Mouse (Mus musculus) cerebellum, adult 2 months (tissue): ENCODE measurements around the gene Ropn1l. TPM values are rescaled to one million over a fixed set of nuclear protein-coding genes. Genes with fewer than 3 reads are reported as not detected.

Experiments
- DNase-seq, 2 experiments: peaks; one replicate each; pipeline ENCODE4 v3.0.0; 2021
- H3K27ac ChIP-seq: fragments of 200-500 bp; 2 replicates; pipeline ENCODE4 v1.5.1; 2012; ENCODE audit warnings: low read length, control low read depth, inconsistent platforms; ENCODE audit not compliant: insufficient read depth
- H3K27me3 ChIP-seq: fragments of 200-500 bp; 2 replicates; pipeline ENCODE4 v1.6.1; 2012; ENCODE audit warnings: inconsistent platforms, mild to moderate bottlenecking, low read length, moderate library complexity; ENCODE audit not compliant: control insufficient read depth, insufficient read depth
- H3K4me1 ChIP-seq: fragments of 200-500 bp; 2 replicates; pipeline ENCODE4 v1.6.1; 2011; ENCODE audit warnings: low read length; ENCODE audit not compliant: control insufficient read depth, insufficient read depth
- H3K4me3 ChIP-seq: fragments of 200-500 bp; replicated peaks from 2 replicates; pipeline ENCODE3; 2011; ENCODE audit warnings: mild to moderate bottlenecking, low read depth, low read length, control low read depth; ENCODE audit not compliant: insufficient read depth
- CTCF ChIP-seq: fragments of 200-500 bp; IDR thresholded peaks from 2 replicates; pipeline ENCODE4 v1.5.1; 2011; ENCODE audit warnings: low read depth, mild to moderate bottlenecking, control low read depth, low read length, moderate library complexity, borderline replicate concordance; ENCODE audit not compliant: insufficient read depth
- POLR2A ChIP-seq: fragments of 200-500 bp; IDR thresholded peaks from 2 replicates; pipeline ENCODE4 v1.6.1; 2011; ENCODE audit warnings: low read length, control low read depth, borderline replicate concordance; ENCODE audit not compliant: insufficient read depth
- WGBS: fragments of 180-500 bp; shearing (Covaris S2); methylation state at CpG from one replicate; pipeline ENCODE4 v1.1.7; 2018; 5-methylcytosine and 5-hydroxymethylcytosine counted together
- polyA plus RNA-seq: library from polyadenylated mRNA; depleted of rRNA; stranded (reverse); fragments of >200 nt; gene quantifications from 2 replicates; pipeline ENCODE4 v1.2.3, GENCODE M21; 2012

The Ropn1l gene
- polyA plus RNA-seq, 1 experiment: 1.3 TPM

DNA sequence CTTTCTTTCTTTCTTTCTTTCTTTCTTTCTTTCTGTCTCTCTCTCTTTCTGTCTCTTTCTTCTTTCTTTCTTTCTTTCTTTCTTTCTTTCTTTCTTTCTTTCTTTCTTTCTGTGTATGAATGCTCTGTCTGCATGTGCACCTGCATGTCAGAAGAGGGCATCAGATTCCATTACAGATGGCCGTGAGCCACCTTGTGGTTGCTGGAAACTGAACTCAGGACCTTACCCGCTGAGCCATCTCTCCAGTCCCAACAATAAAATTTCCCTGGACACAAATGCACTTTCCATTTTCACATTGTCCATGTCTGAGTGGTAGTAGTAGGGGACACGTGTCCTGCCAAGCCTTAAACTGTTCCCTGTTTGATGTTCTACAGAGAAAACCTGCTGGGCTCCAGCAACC lies 26.1 kb downstream of the Ropn1l start:
- no peaks in the 10 kb centered on the region for H3K27me3 ChIP-seq
- H3K27ac ChIP-seq: no peak overlapping the region
- 69% methylated on average over 3 of the region's 3 CpGs for WGBS
- H3K4me3 ChIP-seq: no peak overlapping the region
- H3K4me1 ChIP-seq: no peaks in the 10 kb centered on the region
- no peak for DNase-seq
- TF ChIP-seq POLR2A (no peak), CTCF (no peak)

GRCm38 (mm10) chr15:31426066-31426706 lies 27.4 kb downstream of the Ropn1l start:
- no peak for DNase-seq
- Histone ChIP-seq H3K27ac (no peak overlapping the region), H3K27me3 (no peaks in the 10 kb centered on the region), H3K4me3 (no peak overlapping the region), H3K4me1 (no peaks in the 10 kb centered on the region)
- 38% methylated on average over 8 of the region's 8 CpGs for WGBS
- TF ChIP-seq POLR2A (no peak), CTCF (no peak)

DNA sequence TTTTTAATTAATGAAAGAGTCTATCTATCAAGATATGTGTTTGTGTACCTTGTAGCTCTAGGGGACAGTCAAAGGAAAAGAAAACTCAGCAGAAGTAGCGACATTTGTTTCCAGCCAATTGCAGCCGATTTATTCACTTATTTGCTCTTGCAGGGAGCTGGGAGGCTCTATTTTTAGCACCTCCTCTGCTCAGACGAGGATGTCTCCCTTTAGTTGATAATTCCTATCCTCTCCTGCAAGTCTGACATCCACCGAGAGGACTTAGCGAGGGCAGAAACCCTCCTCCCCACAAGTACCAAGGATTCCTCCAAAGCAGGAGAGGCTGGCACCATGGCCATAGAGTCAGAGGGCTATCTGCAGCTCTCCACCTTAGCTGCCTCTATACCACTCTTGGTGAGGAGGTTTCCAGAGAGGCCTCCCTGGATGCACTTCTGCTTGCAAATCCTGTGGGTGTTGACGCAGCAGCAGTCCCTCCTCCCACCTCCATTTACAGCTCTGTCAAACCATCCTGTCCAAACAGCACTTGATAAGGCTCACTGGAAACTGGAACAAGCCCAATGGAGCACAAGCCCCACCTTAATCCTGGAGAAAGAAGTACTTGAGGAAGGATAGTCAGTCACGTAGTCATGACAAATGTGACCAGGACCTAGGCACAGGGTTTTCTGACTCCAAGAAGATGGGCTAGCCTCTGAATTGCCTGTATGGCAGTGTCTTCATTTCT lies 30.7 kb downstream of the Ropn1l start:
- 69% methylated on average over 7 of the region's 7 CpGs for WGBS
- DNase-seq: no peak
- Histone ChIP-seq H3K4me3 (no peak overlapping the region), H3K27me3 (no peaks in the 10 kb centered on the region), H3K27ac (no peak overlapping the region), H3K4me1 (no peaks in the 10 kb centered on the region)
- TF ChIP-seq CTCF (no peak), POLR2A (no peak)

GRCm38 (mm10) chr15:31419037-31419436 lies 34.5 kb downstream of the Ropn1l start:
- DNase-seq: peak; percentile 26 to 46
- WGBS: 57% methylated on average over 9 of the region's 9 CpGs
- TF ChIP-seq CTCF (peak; percentile 55; the same call in 1 of the 2 replicates), POLR2A (no peak)
- no peak overlapping the region for H3K4me3 ChIP-seq
- no peaks in the 10 kb centered on the region for H3K27me3 ChIP-seq
- no peaks in the 10 kb centered on the region for H3K4me1 ChIP-seq
- no peak overlapping the region for H3K27ac ChIP-seq

GRCm38 (mm10) chr15:31418686-31419024 lies 34.9 kb downstream of the Ropn1l start:
- WGBS: 29% methylated on average over 7 of the region's 7 CpGs
- Histone ChIP-seq H3K27me3 (no peaks in the 10 kb centered on the region), H3K27ac (no peak overlapping the region), H3K4me3 (no peak overlapping the region), H3K4me1 (no peaks in the 10 kb centered on the region)
- TF ChIP-seq POLR2A: no peak
- no peak for TF ChIP-seq CTCF
- peak in 1 of 2 experiments; percentile 13 for DNase-seq

DNA sequence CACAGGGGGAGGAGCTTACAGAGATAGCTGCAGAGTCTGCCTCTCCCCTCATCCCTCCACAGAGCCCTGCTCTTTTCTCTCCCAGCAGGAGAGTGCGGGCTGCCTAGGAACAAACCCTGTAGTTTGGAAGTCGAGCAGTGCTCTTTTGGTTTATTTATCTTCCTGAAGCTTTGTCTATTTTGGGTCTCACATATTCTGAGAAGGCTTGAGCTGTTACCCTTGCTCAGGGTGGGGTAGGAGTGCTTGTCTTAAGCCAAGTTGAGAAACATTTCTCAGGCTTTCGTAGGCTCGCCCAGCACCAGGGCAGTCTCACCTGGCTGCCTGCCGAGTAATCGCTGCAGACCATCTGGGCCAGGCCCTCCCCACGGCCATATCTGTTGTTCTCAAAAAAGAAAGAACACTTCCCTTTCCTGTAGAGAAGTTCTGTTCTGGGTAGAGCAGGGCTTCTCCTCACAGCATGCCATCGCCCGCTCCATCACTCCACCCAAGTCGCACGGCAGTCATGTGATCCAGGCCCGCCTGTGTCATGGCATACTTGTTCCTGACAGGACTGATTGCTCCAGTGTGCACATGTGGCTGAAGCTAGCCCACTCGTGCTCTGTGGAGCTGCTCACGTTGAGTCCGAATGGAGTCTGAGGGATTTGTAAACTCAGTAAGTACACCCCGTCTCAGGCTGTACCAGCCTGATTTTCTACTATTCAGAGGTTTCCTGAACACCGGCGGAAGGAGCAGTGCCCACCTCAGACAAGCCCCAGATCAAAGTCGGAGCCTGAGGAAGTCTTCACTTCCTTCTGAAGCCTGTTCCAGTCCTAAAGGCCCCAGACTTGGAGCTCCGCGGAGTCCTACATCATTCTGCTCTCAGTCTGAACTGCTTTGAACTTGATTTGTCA lies 35.5 kb downstream of the Ropn1l start:
- no peaks in the 10 kb centered on the region for H3K27me3 ChIP-seq
- H3K4me3 ChIP-seq: peak overlapping the region; percentile 25
- peak; percentile 74 to 79 for DNase-seq
- no peaks in the 10 kb centered on the region for H3K4me1 ChIP-seq
- WGBS: 33% methylated on average over 21 of the region's 21 CpGs
- TF ChIP-seq POLR2A: no peak
- no peak for TF ChIP-seq CTCF
- H3K27ac ChIP-seq: no peak overlapping the region

GRCm38 (mm10) chr15:31417409-31417795 lies 36.1 kb downstream of the Ropn1l start:
- Histone ChIP-seq H3K27ac (no peak overlapping the region), H3K27me3 (no peaks in the 10 kb centered on the region), H3K4me3 (no peak overlapping the region), H3K4me1 (no peaks in the 10 kb centered on the region)
- WGBS: 39% methylated on average over 6 of the region's 6 CpGs
- TF ChIP-seq POLR2A (no peak), CTCF (no peak)
- peak; percentile 15 to 26 for DNase-seq
